Mouse (Mus musculus) embryo, embryonic 11.5 days (tissue): ENCODE measurements around the gene Tmem170b.

Source experiments
- DNase-seq: peaks from one replicate; pipeline ENCODE4 v3.0.0-alpha.2; 2012; ENCODE audit warnings: low read depth, low spot score

Tmem170b gene

GRCm38 (mm10) chr13:41605099-41606010, at the start of gene Tmem170b:
Gene Tmem170b (plus strand): TSS chr13:41605907.
- peak; percentile 97 for DNase-seq

GRCm38 (mm10) chr13:41561024-41561423, 44.7 kb upstream of the Tmem170b start:
- DNase-seq, result no peak

GRCm38 (mm10) chr13:41568421-41568820, 37.3 kb upstream of the Tmem170b start:
- no peak for DNase-seq

GRCm38 (mm10) chr13:41568926-41569325, 36.8 kb upstream of the Tmem170b start:
- DNase-seq, result no peak

GRCm38 (mm10) chr13:41569776-41570175, 35.9 kb upstream of the Tmem170b start:
- DNase-seq, result no peak

- peak; percentile 82 for DNase-seq
Measured at GRCm38 (mm10) chr13:41571368-41572350, 34.0 kb upstream of the Tmem170b start.

- DNase-seq, result no peak
Measured at GRCm38 (mm10) chr13:41572351-41572735, 33.4 kb upstream of the Tmem170b start.

- no peak for DNase-seq
Measured at GRCm38 (mm10) chr13:41573126-41573846, 32.4 kb upstream of the Tmem170b start.

- DNase-seq, result no peak
Measured at GRCm38 (mm10) chr13:41581058-41581457, 24.6 kb upstream of the Tmem170b start.

GRCm38 (mm10) chr13:41583666-41584357, 21.9 kb upstream of the Tmem170b start:
- no peak for DNase-seq

GRCm38 (mm10) chr13:41584358-41584680, 21.4 kb upstream of the Tmem170b start:
- no peak for DNase-seq

- DNase-seq, result no peak
Measured at GRCm38 (mm10) chr13:41584896-41585295, 20.8 kb upstream of the Tmem170b start.

GRCm38 (mm10) chr13:41596678-41597077, 9.0 kb upstream of the Tmem170b start:
- DNase-seq, result no peak

- DNase-seq, result no peak
Measured at GRCm38 (mm10) chr13:41599977-41600376, 5.7 kb upstream of the Tmem170b start.

- DNase-seq, result no peak
Measured at GRCm38 (mm10) chr13:41601056-41601455, 4.7 kb upstream of the Tmem170b start.

- no peak for DNase-seq
Measured at GRCm38 (mm10) chr13:41603921-41604466, 1.7 kb upstream of the Tmem170b start.

- DNase-seq, result peak; percentile 29
Measured at GRCm38 (mm10) chr13:41606081-41607000, 634 bp downstream of the Tmem170b start.

GRCm38 (mm10) chr13:41607589-41607988, 1.9 kb downstream of the Tmem170b start:
- no peak for DNase-seq

GRCm38 (mm10) chr13:41608559-41608958, 2.9 kb downstream of the Tmem170b start:
- no peak for DNase-seq

GRCm38 (mm10) chr13:41611046-41611445, 5.3 kb downstream of the Tmem170b start:
- no peak for DNase-seq
